Mouse (Mus musculus): ENCODE measurements around the gene Zfyve27. TPM values are rescaled to one million over a fixed set of nuclear protein-coding genes. Genes with fewer than 3 reads are reported as not detected.

The Zfyve27 gene
- 100 to 1,000 TPM in 1 of 2 experiments, 10 to 100 TPM in 1; 88.2 to 105 TPM for total RNA-seq (2021)

GRCm38 (mm10) chr19:42163764-42164163, at the start of gene Zfyve27:
Gene Zfyve27 (plus strand): TSS chr19:42163951.
- DNase-seq, result no peak

DNA sequence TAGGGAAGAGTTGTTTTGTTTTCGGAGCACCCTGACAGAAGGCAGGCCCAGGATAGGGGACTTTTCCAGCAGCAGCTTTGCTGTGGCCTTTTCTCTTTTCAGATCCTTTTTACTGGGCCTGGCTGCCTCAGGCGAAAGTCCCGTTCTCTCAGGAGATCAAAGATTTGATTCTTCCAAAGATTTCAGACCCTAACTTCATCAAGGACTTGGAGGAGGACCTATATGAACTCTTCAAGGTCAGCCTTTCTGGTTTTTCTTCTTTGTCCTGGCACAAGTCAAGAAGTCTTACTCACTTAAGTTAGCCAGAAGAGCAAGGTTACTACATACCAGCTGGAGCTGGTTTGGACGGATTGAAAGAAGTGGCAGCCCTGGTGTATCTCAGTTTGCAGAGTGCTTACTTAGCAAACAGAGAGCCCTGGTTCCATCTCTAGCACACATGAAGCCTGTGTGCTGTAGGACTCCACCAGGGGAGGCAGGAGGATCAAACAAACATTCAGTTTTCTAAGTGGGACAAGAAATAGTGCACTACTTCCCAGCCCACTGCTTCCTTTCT, 47.9 kb upstream of the Zfyve27 start:
- DNase-seq, result no peak

DNA sequence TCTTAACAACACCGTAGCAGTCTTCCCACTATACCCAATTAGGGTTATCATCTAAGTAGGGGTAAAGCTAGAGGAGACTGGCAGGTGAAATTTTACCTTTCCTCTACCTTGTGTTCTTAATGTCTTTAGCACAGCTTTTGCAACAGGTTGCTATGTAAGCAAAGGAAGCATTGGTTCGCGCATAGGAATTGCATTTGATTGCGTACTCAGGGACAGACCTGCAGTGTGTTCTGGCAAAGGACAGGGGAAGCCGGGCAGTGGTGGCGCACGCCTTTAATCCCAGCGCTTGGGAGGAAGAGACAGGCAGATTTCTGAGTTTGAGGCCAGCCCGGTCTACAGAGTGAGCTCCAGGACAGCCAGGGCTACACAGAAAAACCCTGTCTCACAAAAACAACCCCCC, 45.6 kb upstream of the Zfyve27 start:
- no peak for DNase-seq

DNA sequence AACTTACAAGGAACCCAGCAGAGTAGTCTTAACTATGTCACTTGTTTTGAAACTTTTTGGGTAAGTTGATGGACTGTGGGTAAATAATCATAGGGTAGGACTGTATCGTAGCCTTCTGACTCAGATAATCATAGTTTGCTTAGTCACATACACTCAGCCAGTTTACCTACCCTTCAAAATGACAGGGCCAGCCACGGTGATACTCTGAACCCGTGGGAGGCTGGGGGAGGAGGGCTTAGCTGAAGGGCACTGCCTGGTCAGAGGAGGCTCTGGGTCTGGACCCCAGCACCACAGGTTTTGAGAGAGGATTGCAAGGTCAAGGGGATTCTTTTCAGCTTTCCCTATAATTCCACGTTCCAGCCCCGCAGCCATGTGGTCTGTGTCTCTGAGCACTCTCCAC, 45.2 kb upstream of the Zfyve27 start:
- no peak for DNase-seq

DNA sequence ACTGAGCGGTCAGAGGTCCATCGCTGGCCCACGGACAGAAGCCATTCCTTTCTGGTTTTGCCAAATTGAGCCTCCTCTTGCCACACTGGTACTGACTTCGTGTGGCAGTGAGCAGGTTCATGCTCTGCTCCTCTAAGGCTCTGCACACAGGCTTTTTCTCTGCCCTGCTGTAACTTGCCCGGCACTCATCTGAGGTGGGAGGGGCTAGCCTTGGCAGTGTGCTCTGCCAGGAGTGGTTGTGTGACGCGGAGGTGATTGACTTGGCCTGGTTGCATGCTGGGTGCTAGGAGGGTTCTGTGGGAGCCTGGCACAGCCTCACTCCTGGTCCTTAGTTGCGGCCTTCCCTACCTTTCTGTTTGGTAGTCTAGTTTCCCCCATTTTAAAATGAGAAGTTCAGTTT, 43.3 kb upstream of the Zfyve27 start:
- DNase-seq, result no peak

- no peak for DNase-seq
These were observed 39.1 kb upstream of the Zfyve27 start for GRCm38 (mm10) chr19:42124684-42125083.

- DNase-seq, result no peak
These were observed 38.1 kb upstream of the Zfyve27 start for GRCm38 (mm10) chr19:42125501-42126218.

- no peak for DNase-seq
These were observed 37.5 kb upstream of the Zfyve27 start for GRCm38 (mm10) chr19:42126219-42126605.

GRCm38 (mm10) chr19:42127024-42127423, 36.7 kb upstream of the Zfyve27 start:
- DNase-seq, result no peak

DNA sequence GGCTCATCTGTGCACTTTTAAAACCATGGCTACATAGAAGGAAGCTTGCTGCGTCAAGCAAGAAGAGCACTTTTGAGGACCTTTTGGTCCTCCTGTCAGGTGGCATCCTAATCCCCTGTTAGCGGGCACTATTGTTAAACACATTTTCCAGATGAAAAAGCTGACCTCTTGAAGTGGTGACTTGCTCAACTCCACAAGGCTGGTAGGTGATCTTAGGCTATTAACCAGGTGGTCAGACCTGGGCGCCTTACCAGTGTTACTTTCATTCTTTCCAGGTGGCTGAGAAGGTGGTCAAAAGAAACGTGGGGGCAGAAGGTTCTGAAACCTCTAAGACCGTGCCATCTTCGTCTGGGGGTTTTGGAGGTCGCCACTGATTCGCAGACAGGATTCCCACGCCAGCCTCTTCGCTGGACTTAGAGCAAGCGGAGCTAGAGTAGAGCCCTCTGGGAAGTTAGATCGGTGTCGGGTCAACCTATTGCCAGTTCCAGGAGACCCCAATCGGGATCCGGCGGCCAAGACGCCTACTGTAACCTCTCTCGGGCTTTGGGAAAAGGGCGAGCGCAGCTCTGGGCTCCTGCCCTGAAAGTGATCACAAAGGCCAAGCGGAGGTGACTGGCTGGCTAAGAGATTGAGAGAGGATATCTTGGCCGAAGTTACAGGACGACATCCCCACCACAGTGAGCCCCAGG, 35.6 kb upstream of the Zfyve27 start:
- DNase-seq, result no peak

- DNase-seq, result peak; percentile 96 to 97
These were observed 34.8 kb upstream of the Zfyve27 start, which contains the start of gene Avpi1 for GRCm38 (mm10) chr19:42128787-42129508. Gene Avpi1 (minus strand): TSS chr19:42129059.

GRCm38 (mm10) chr19:42129509-42130293, 34.0 kb upstream of the Zfyve27 start:
- no peak for DNase-seq

DNA sequence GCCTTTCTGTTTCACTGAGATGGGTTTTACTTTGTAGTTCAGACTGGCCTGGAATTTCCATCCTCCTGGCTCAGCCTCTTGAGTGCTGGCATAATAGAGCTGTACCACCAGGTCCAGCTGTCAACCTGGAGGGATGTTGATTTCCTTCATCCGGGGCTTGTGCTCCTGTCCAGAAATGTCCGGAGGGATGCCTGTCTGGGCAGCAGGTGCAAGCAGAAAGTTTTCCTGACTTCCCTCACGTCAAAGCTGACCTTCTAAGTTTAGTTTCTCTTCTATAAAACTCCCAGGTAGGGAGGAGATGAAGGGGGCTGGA, 33.5 kb upstream of the Zfyve27 start:
- DNase-seq, result no peak

- no peak for DNase-seq
These were observed 32.6 kb upstream of the Zfyve27 start for GRCm38 (mm10) chr19:42131101-42131500.

DNA sequence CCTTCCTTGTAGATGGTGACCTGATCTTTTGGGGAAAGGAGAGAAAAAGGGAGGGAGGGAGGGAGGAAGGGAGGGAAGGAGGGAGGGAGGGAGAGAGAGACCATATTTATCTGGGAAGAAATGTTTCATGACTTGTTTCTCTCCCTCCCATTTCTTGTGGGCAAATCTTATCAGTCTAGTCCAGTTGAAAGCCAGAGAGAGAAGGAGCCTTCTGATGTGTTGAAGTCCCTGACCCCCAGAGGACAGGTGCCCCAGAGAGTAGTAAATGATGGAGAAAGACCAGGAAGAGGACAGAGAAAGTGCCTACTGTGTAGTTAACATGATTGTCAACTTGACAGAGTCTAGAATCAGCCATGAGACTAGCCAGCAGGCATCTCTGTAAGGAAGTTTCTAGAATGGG, 28.7 kb upstream of the Zfyve27 start:
- no peak for DNase-seq

DNA sequence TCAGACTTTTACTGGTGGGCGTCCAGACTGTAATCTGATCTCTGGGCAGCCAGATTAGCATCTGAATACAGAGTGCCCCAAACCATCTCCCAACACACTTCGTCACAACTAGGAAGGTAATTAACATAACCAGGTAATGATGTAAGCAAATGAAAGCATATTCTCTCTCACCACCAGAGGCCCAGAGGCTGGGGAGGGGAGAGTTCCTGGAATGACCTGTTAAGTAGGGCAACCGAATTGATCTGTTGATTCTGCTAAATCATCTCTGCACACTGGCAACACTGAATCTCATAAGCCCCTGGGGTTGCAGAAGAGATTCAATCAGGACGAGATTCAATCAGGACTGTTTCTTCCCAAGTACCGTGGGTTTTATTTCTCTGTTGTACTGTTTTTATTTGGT, 27.6 kb upstream of the Zfyve27 start:
- DNase-seq, result no peak

DNA sequence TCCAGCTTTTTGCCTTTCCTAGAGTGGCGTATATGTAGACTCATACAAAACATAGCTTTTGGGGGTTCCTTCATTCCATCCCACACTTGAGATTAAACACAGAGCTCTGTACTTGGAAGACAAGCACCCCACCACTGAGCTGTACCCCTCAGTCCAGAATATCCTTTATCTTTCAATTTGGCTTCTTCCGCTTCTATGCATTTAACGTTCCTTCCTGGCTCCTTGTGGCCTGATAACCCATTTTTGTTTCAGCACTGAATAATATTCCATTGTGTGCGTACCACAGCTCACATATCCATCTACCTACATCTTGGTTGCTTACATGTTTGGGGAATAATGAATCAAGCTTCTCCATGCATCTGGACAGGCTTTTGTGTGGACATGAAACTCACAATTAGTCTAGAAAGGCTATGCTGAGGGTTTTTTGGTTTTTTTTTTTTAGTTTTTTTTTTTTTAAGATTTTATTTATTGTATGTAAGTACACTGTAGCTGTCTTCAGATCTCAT, 26.5 kb upstream of the Zfyve27 start:
- no peak for DNase-seq

- no peak for DNase-seq
These were observed 25.1 kb upstream of the Zfyve27 start for GRCm38 (mm10) chr19:42138517-42139285.

DNA sequence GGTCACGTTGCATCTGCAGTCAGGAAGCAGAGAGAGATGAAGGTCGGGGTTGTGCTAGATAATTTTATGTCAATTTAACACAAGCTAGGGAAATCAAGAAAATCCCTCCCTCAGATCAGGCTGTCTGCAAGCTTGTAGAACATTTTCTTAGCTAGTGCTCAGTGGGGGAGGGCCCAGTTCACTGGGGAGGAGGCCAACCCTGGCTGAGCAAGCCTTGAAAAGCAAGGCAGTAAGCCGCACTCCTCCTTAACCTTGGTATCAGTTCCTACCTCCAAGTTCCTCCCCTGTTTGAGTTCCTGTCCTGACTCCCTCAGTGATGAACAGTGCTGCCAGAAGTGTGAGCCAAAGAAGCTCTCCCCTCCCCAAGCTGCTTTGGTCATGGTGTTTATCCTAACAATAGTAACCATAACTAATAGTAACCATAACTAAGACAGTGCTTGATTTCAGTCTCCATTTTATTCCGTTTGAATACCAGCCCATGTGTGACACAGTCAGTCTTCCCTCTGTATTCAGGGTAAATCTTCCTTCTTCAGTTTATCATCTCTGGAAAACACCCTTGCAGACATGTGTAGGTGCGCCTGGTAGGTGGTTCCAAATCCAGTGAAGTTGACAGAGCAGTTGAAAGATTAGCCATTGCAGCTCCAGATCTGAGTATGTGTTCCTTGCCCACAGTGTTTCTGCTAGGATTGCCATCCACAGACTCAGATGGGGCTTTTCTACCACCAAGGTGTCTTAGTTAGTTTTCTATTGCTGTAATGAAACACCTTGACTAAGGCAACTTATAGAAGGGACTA, 23.8 kb upstream of the Zfyve27 start:
- no peak for DNase-seq

GRCm38 (mm10) chr19:42141998-42142397, 21.8 kb upstream of the Zfyve27 start:
- DNase-seq, result no peak

- DNase-seq, result no peak
These were observed 21.0 kb upstream of the Zfyve27 start for GRCm38 (mm10) chr19:42142757-42143156.

All from layer of hippocampus, postnatal 36 days (tissue).